Mouse (Mus musculus) heart, adult 11 months (tissue): Measurements from ENCODE around the gene Ptf1a.

Source experiments
- DNase-seq: peaks from one replicate; pipeline ENCODE4 v3.0.0; 2022

The Ptf1a gene

GRCm38 (mm10) chr2:19455228-19455627 lies 9.8 kb downstream of the Ptf1a start:
- DNase-seq, result no peak

GRCm38 (mm10) chr2:19455857-19456482 lies 10.5 kb downstream of the Ptf1a start:
- DNase-seq, result peak; percentile 55

GRCm38 (mm10) chr2:19458785-19459184 lies 13.3 kb downstream of the Ptf1a start:
- peak; percentile 15 for DNase-seq

- peak; percentile 4 for DNase-seq
These were observed 16.5 kb downstream of the Ptf1a start for GRCm38 (mm10) chr2:19461940-19462339.

GRCm38 (mm10) chr2:19490262-19490661 lies 44.8 kb downstream of the Ptf1a start:
- no peak for DNase-seq
